Mouse (Mus musculus) cerebellum, postnatal 25 days (tissue): ENCODE measurements around the gene Arhgef18.
A peak's percentile ranks its signal among the peaks of the same experiment; 100 is the strongest.

Experiments used
- DNase-seq, 2 experiments: peaks; one replicate each; pipeline ENCODE4 v3.0.0; 2021; ENCODE audit warnings: mixed read lengths in 2 of 2

Gene Arhgef18

GRCm38 (mm10) chr8:3464309-3464708, 71.5 kb downstream of the Arhgef18 start:
- peak in 1 of 2 experiments; percentile 38 for DNase-seq

- peak; percentile 96 to 99 for DNase-seq
Observed at GRCm38 (mm10) chr8:3467006-3467885, 74.4 kb downstream of the Arhgef18 start, which contains the start of gene Pex11g. Gene Pex11g (minus strand): TSS chr8:3467680.

GRCm38 (mm10) chr8:3467886-3468545, 75.2 kb downstream of the Arhgef18 start:
- DNase-seq: no peak

- DNase-seq: no peak
Observed at GRCm38 (mm10) chr8:3468838-3469237, 76.0 kb downstream of the Arhgef18 start.

GRCm38 (mm10) chr8:3470562-3470961, 77.8 kb downstream of the Arhgef18 start, which contains the start of gene Tex45:
Gene Tex45 (plus strand): TSS chr8:3470862.
- no peak for DNase-seq

- DNase-seq: no peak
Observed at GRCm38 (mm10) chr8:3475715-3476429, 83.1 kb downstream of the Arhgef18 start.

GRCm38 (mm10) chr8:3480221-3480785, 87.5 kb downstream of the Arhgef18 start:
- DNase-seq: no peak

- DNase-seq: no peak
Observed at GRCm38 (mm10) chr8:3481605-3482004, 88.8 kb downstream of the Arhgef18 start.

GRCm38 (mm10) chr8:3482240-3482740, 89.5 kb downstream of the Arhgef18 start:
- no peak for DNase-seq

- no peak for DNase-seq
Observed at GRCm38 (mm10) chr8:3483546-3483945, 90.7 kb downstream of the Arhgef18 start.

- no peak for DNase-seq
Observed at GRCm38 (mm10) chr8:3485192-3485591, 92.4 kb downstream of the Arhgef18 start.

- DNase-seq: peak; percentile 80 to 88
Observed at GRCm38 (mm10) chr8:3492901-3493844, 100.4 kb downstream of the Arhgef18 start, which contains the start of gene Zfp358. Gene Zfp358 (plus strand): TSS chr8:3493138.

- no peak for DNase-seq
Observed at GRCm38 (mm10) chr8:3493845-3494208, 101.0 kb downstream of the Arhgef18 start.

GRCm38 (mm10) chr8:3495578-3496427, 103.0 kb downstream of the Arhgef18 start:
- DNase-seq: peak in 1 of 2 experiments; percentile 34

- no peak for DNase-seq
Observed at GRCm38 (mm10) chr8:3496428-3496748, 103.6 kb downstream of the Arhgef18 start.

GRCm38 (mm10) chr8:3498583-3498982, 105.8 kb downstream of the Arhgef18 start:
- no peak for DNase-seq

- peak in 1 of 2 experiments; percentile 26 for DNase-seq
Observed at GRCm38 (mm10) chr8:3499751-3500150, 106.9 kb downstream of the Arhgef18 start.

- DNase-seq: peak; percentile 99
Observed at GRCm38 (mm10) chr8:3500235-3501090, 107.7 kb downstream of the Arhgef18 start, which contains the start of gene Mcoln1. Gene Mcoln1 (plus strand): TSS chr8:3500457.

- DNase-seq: no peak
Observed at GRCm38 (mm10) chr8:3502217-3502616, 109.4 kb downstream of the Arhgef18 start.
